Mouse (Mus musculus): Measurements from ENCODE around the gene Slc38a10. TPM values are rescaled to one million over a fixed set of nuclear protein-coding genes. Genes with fewer than 3 reads are reported as not detected.

Gene Slc38a10
- polyA plus RNA-seq, 1 experiment from 2014 or later, result 59.4 TPM

- H3K9ac ChIP-seq (ENCODE audit: low read depth, low read length), result peak overlapping the region; percentile 8; the same call in 1 of the 2 replicates
- peak overlapping the region; percentile 46 for H3K4me2 ChIP-seq
- H3K27me3 ChIP-seq (replicated peaks; ENCODE audit: control insufficient read depth, insufficient read depth, low read length), result no peaks in the 10 kb centered on the region
- WGBS, result 44% methylated on average over 5 of the region's 5 CpGs
- H3K4me3 ChIP-seq (ENCODE audit: low read depth, low read length), result no peak overlapping the region
- DNase-seq (ENCODE audit: low spot score) (no peak), ATAC-seq (replicated peaks; ENCODE audit: low FRiP score) (no peak)
- no peaks in the 10 kb centered on the region for H3K9me3 ChIP-seq (ENCODE audit: control insufficient read depth, low read length)
- peak overlapping the region; percentile 76 for H3K27ac ChIP-seq (ENCODE audit: low read depth, low read length)
- peaks cover 60% of the 10 kb centered on the region for H3K4me1 ChIP-seq (replicated peaks; ENCODE audit: control insufficient read depth, insufficient read depth, low read length)
- H3K36me3 ChIP-seq (ENCODE audit: control insufficient read depth, insufficient read depth, low read length), result peaks cover 32% of the 10 kb centered on the region
These were observed 13.5 kb downstream of the Slc38a10 start for GRCm38 (mm10) chr11:120137625-120138004.

- peak overlapping the region; percentile 76 for H3K27ac ChIP-seq (ENCODE audit: low read depth, low read length)
- H3K4me1 ChIP-seq (replicated peaks; ENCODE audit: control insufficient read depth, insufficient read depth, low read length), result peaks cover 58% of the 10 kb centered on the region
- WGBS, result 43% methylated on average over 23 of the region's 23 CpGs
- DNase-seq (ENCODE audit: low spot score) (no peak), ATAC-seq (replicated peaks; ENCODE audit: low FRiP score) (peak; percentile 90)
- H3K27me3 ChIP-seq (replicated peaks; ENCODE audit: control insufficient read depth, insufficient read depth, low read length), result no peaks in the 10 kb centered on the region
- H3K9me3 ChIP-seq (ENCODE audit: control insufficient read depth, low read length), result no peaks in the 10 kb centered on the region
- H3K4me3 ChIP-seq (ENCODE audit: low read depth, low read length), result peak overlapping the region; percentile 5; the same call in 1 of the 2 replicates
- H3K36me3 ChIP-seq (ENCODE audit: control insufficient read depth, insufficient read depth, low read length), result peaks cover 35% of the 10 kb centered on the region
- H3K9ac ChIP-seq (ENCODE audit: low read depth, low read length), result peak overlapping the region; percentile 14; the same call in 1 of the 2 replicates
- H3K4me2 ChIP-seq, result peak overlapping the region; percentile 46
These were observed 14.1 kb downstream of the Slc38a10 start for GRCm38 (mm10) chr11:120136796-120137624.

- Histone ChIP-seq H3K9me3 (ENCODE audit: control insufficient read depth, low read length) (no peaks in the 10 kb centered on the region), H3K4me1 (replicated peaks; ENCODE audit: control insufficient read depth, insufficient read depth, low read length) (peaks cover 56% of the 10 kb centered on the region), H3K9ac (ENCODE audit: low read depth, low read length) (peak overlapping the region; percentile 14; the same call in 1 of the 2 replicates), H3K4me2 (peak overlapping the region; percentile 46), H3K36me3 (ENCODE audit: control insufficient read depth, insufficient read depth, low read length) (peaks cover 41% of the 10 kb centered on the region), H3K27ac (ENCODE audit: low read depth, low read length) (peak overlapping the region; percentile 76), H3K4me3 (ENCODE audit: low read depth, low read length) (no peak overlapping the region), H3K27me3 (replicated peaks; ENCODE audit: control insufficient read depth, insufficient read depth, low read length) (no peaks in the 10 kb centered on the region)
- DNase-seq (ENCODE audit: low spot score) (no peak), ATAC-seq (replicated peaks; ENCODE audit: low FRiP score) (no peak)
- WGBS, result 79% methylated on average over 8 of the region's 8 CpGs
These were observed 15.0 kb downstream of the Slc38a10 start for GRCm38 (mm10) chr11:120136195-120136594.

- Histone ChIP-seq H3K4me2 (no peak overlapping the region), H3K27ac (ENCODE audit: low read depth, low read length) (no peak overlapping the region), H3K36me3 (ENCODE audit: control insufficient read depth, insufficient read depth, low read length) (peaks cover 40% of the 10 kb centered on the region), H3K9ac (ENCODE audit: low read depth, low read length) (no peak overlapping the region), H3K27me3 (replicated peaks; ENCODE audit: control insufficient read depth, insufficient read depth, low read length) (no peaks in the 10 kb centered on the region), H3K4me1 (replicated peaks; ENCODE audit: control insufficient read depth, insufficient read depth, low read length) (peaks cover 52% of the 10 kb centered on the region), H3K4me3 (ENCODE audit: low read depth, low read length) (no peak overlapping the region), H3K9me3 (ENCODE audit: control insufficient read depth, low read length) (no peaks in the 10 kb centered on the region)
- ATAC-seq (replicated peaks; ENCODE audit: low FRiP score) (no peak), DNase-seq (ENCODE audit: low spot score) (no peak)
- WGBS, result 79% methylated on average over 9 of the region's 9 CpGs
These were observed 16.2 kb downstream of the Slc38a10 start for GRCm38 (mm10) chr11:120134847-120135530.

GRCm38 (mm10) chr11:120134148-120134547, 17.0 kb downstream of the Slc38a10 start:
- Histone ChIP-seq H3K9me3 (ENCODE audit: control insufficient read depth, low read length) (no peaks in the 10 kb centered on the region), H3K9ac (ENCODE audit: low read depth, low read length) (no peak overlapping the region), H3K4me1 (replicated peaks; ENCODE audit: control insufficient read depth, insufficient read depth, low read length) (peaks cover 44% of the 10 kb centered on the region), H3K27me3 (replicated peaks; ENCODE audit: control insufficient read depth, insufficient read depth, low read length) (no peaks in the 10 kb centered on the region), H3K27ac (ENCODE audit: low read depth, low read length) (no peak overlapping the region), H3K4me2 (no peak overlapping the region), H3K4me3 (ENCODE audit: low read depth, low read length) (no peak overlapping the region), H3K36me3 (ENCODE audit: control insufficient read depth, insufficient read depth, low read length) (peaks cover 42% of the 10 kb centered on the region)
- ATAC-seq (replicated peaks; ENCODE audit: low FRiP score) (no peak), DNase-seq (ENCODE audit: low spot score) (no peak)
- WGBS, result 90% methylated on average over 5 of the region's 5 CpGs

- 88% methylated on average over 7 of the region's 7 CpGs for WGBS
These were observed 21.9 kb downstream of the Slc38a10 start for GRCm38 (mm10) chr11:120129281-120129680.

GRCm38 (mm10) chr11:120126845-120127244, 24.3 kb downstream of the Slc38a10 start:
- Histone ChIP-seq H3K36me3 (ENCODE audit: control insufficient read depth, insufficient read depth, low read length) (peaks cover 26% of the 10 kb centered on the region), H3K9me3 (ENCODE audit: control insufficient read depth, low read length) (no peaks in the 10 kb centered on the region), H3K9ac (ENCODE audit: low read depth, low read length) (no peak overlapping the region), H3K4me1 (replicated peaks; ENCODE audit: control insufficient read depth, insufficient read depth, low read length) (no peaks in the 10 kb centered on the region), H3K27ac (ENCODE audit: low read depth, low read length) (no peak overlapping the region), H3K4me3 (ENCODE audit: low read depth, low read length) (no peak overlapping the region), H3K27me3 (replicated peaks; ENCODE audit: control insufficient read depth, insufficient read depth, low read length) (no peaks in the 10 kb centered on the region), H3K4me2 (no peak overlapping the region)
- ATAC-seq (replicated peaks; ENCODE audit: low FRiP score) (no peak), DNase-seq (ENCODE audit: low spot score) (no peak)
- 84% methylated on average over 2 of the region's 2 CpGs for WGBS

More at GRCm38 (mm10) chr11:120129281-120129680, 21.9 kb downstream of the Slc38a10 start:
- Histone ChIP-seq H3K27ac (ENCODE audit: low read depth, low read length) (no peak overlapping the region), H3K27me3 (replicated peaks; ENCODE audit: control insufficient read depth, insufficient read depth, low read length) (no peaks in the 10 kb centered on the region), H3K9ac (ENCODE audit: low read depth, low read length) (no peak overlapping the region), H3K9me3 (ENCODE audit: control insufficient read depth, low read length) (no peaks in the 10 kb centered on the region), H3K36me3 (ENCODE audit: control insufficient read depth, insufficient read depth, low read length) (peaks cover 41% of the 10 kb centered on the region), H3K4me1 (replicated peaks; ENCODE audit: control insufficient read depth, insufficient read depth, low read length) (no peaks in the 10 kb centered on the region), H3K4me2 (no peak overlapping the region), H3K4me3 (ENCODE audit: low read depth, low read length) (no peak overlapping the region)
- ATAC-seq (replicated peaks; ENCODE audit: low FRiP score) (no peak), DNase-seq (ENCODE audit: low spot score) (no peak)

- Histone ChIP-seq H3K27me3 (replicated peaks; ENCODE audit: control insufficient read depth, insufficient read depth, low read length) (no peaks in the 10 kb centered on the region), H3K4me2 (no peak overlapping the region), H3K9me3 (ENCODE audit: control insufficient read depth, low read length) (no peaks in the 10 kb centered on the region), H3K9ac (ENCODE audit: low read depth, low read length) (no peak overlapping the region), H3K4me1 (replicated peaks; ENCODE audit: control insufficient read depth, insufficient read depth, low read length) (no peaks in the 10 kb centered on the region), H3K27ac (ENCODE audit: low read depth, low read length) (no peak overlapping the region), H3K36me3 (ENCODE audit: control insufficient read depth, insufficient read depth, low read length) (peaks cover 5% of the 10 kb centered on the region), H3K4me3 (ENCODE audit: low read depth, low read length) (no peak overlapping the region)
- DNase-seq (ENCODE audit: low spot score) (no peak), ATAC-seq (replicated peaks; ENCODE audit: low FRiP score) (no peak)
- 88% methylated on average over 12 of the region's 12 CpGs for WGBS
These were observed 29.0 kb downstream of the Slc38a10 start for GRCm38 (mm10) chr11:120122126-120122525.

Data from liver, embryonic 11.5 days (tissue).